Mouse (Mus musculus): ENCODE measurements at regions not wholly inside any gene's neighbourhood (a gene's known extent, or its start where the extent isn't known, plus 50 kb on each side); places are given as distances from the start of the nearest gene placed in this dataset.
"Not testable (repeated sequence)": the region's sequence is repeated elsewhere in the genome, so short reads cannot be mapped to it uniquely, and the experiment has no call there.

DNA sequence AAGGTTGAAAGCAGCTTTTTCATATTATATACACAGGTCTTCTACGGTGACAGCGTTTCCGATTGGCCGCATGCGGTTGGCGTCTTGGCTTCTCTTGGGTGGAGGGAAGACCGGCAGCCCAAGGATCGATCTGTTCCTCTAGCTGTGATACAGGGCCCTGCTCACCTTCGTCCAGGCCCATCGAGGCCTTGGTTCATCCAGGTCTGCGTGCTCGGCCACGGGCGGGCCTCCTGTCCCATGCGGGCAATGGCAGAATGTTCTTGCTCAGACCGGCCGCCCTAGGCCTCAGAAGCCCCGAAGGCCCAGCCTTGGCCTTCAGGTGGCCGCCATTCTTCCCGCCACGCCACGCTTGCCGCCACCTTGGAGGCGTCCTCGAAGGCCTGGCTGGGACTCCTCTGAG lies 194.4 kb upstream of the Ppp6c start:
- no peak for DNase-seq

DNA sequence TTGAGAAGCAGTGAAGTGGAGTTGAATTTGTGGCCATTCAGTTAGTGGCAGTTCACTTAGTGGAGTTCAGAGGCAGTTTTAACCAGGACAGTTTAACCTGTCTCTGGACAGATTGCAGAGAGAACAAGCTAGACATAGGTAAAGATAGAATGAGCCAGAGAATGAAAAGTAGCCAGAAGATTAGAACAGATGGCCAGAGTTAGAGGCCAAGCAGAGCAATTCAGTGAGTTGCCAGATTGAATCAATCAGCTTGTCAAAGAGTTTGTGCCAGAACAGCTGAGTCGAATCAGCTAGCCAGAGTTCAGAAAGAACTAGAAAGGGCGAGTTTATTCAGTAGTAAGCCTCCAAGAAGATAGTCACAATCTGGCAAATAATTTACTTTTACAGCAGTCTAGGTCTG lies 174.1 kb upstream of the Ppp6c start:
- no peak for DNase-seq

DNA sequence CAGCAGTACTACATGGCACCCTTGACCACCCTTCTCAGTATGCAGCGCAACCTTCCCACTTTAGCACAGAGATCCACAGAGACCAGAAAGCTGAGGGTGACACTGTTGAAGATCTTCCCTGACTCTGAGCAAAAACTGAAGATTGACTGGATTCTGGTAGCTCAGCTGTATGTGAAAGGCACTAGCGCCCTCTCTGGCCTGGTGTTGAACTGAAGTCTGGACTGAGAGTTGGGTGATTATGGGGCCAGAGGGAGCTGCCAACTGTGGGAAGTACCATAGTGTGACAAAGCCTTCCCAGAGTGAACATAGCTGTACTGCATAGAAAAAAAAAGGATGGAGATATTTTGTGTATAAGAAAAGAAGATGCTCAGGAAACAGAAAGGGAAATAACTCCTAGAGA lies 173.3 kb upstream of the Ppp6c start:
- DNase-seq: no peak

DNA sequence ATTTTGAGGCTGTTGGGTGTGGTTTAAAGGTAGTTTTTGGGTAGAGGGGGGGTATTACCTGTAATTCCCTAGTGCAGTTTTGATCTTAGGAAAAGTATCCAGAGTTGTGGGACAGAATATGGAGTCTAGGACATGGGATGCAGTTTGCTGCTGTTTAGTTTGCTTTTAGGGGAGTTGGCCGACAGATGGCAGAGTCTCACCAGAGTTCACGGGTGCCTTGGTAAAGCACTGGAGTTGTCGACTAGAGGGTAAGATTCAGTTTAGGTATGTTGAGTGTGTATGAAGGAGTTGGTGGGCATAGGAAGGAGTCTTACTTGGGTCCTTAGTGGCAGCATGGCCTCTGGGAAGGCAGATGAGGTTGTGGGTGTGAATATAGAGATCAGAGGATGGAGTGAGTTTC lies 168.4 kb upstream of the Ppp6c start:
- no peak for DNase-seq

DNA sequence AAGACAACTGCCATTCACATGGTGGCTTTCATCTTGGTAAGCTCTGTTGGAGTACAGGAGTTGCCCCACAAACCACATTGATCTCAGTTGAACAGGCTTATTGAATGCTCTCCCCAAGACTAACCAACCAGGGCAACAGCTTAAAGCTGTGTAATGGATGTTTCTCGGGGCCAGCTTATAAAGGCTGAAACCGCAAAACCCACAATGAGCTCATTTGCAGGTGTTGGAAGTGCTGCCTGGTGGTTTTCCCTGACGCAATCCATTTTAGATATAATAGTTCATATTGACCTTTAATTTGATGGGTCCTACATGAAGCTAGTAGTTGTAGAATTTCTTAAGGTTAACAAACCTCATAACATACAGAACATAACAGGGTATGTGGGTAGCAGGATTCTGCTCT lies 151.0 kb upstream of the Ppp6c start:
- DNase-seq: no peak

DNA sequence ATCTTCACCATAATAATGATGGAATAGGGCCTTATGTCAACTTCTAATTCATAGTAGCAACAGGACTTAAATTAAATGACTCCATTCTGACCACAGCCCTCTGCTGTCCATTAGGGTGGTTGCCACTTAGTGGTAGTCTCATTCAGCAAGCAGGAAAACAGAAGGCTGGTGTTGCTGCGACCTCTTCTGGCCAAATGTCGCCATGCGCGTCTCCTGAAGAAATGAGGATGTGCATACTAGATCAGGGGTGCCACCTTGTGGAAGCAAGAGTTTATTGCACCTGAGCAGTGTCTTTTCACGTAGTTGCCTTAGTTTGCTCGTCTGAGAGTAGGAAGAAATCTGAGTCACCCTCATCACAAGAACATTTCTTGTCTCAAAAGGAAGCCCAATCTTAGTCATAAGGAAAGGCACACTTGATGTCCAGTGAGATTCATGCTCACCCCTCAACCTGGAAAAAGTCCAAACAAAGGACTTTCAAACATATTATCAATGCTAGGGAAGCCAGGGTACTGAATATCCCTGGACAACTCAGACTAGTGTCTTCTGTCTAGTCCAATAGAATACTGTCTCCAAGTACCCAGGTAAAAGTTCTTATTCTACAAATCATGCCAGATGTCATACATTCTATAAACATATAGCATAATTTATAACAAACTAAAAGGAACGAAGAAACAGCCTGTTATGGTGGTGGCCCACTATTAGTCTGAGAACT lies 147.0 kb upstream of the Ppp6c start:
- DNase-seq: peak; percentile 94

DNA sequence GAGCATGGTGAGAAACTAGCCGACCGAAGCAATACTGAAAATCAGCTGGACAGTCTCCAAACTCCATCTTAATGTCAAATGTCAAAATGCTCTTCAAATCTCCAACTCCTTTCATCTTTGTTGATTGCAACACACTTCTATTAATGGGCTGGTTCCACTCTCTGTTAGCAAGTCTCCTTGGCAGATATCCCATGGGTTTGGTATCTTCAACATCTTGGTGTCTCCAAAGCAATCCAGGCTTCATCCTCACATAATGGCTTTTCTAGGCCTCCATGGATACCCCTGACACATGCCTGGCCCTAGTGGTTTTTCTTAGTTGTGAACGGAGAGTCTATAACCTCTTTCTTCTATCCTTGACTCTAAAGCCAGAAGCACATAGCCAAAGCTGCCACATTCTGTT lies 118.0 kb upstream of the Ppp6c start:
- no peak for DNase-seq

DNA sequence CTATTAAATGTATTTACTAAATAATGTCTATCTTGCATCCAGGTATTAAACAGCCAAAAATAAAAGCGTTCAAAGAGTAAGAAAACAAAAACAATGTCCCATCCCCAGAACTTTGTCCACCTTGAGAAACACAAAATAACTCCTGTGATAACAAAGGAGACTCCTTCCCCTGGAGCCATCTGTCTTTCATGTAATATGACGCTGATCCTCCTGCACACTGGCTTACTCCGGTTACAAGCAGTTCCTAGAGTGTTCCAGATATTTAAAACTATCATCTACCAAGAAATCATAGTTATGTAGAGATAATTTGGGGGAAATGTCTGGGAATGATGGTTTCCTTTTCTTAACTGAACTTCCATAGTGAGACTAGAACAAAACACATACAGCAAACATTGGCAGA lies 114.2 kb upstream of the Ppp6c start:
- DNase-seq: no peak

DNA sequence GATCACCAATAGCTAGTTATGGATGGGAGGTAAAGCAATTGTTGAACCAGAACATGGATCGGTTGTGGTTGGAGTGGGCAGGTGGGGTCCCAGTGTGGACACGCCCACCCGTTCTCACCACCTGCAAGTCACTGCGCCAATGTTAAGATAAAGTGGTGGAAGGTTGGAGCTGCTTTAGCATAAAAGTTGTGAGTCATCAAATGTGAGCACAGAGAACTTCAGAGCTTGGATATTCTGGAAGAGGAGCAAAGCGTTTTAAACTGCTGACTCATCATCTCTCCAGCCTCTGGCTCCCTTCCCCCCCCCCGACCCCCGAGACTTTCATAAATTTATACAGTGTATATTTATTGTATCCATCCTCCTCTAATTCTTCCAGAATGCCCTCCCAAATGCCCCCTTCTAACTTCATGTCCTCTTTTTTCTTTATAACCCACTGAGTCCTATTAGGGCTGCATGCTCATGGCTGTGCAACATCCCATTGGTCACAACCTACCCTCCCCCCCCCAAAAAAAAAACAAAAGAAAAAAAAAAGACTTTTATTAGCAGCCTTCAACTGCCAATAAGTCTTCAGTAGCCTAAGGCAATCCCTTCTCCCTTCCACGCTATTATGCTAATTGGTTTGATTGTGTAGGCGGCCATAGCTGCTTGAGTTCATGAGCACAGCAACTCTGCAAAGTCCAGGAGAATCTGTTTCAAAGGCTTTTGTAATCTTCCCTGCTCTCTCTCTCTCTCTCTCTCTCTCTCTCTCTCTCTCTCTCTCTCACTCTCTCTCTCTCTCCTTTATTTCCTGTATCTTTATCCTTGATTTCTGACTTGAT lies 112.8 kb upstream of the Ppp6c start:
- DNase-seq: no peak

DNA sequence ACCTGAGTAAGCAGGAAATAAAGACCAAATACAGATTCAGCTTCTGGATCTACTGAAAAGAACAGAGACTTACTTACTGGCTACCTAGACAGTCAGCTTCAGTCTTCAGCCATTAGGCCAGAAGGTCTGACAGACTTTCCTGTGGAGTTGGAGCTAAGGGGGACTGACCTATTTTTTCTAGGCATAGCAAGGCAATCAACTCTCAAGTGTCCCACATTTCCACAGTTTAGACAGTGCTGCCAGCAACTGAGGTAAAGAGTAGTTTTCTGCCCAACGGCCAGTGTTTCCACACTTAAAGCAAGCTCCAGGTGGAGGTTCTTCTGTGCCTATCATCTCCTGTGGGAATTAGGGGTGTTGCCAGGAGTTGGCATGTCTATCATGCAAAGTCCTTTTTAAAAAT lies 111.3 kb upstream of the Ppp6c start:
- DNase-seq: no peak

DNA sequence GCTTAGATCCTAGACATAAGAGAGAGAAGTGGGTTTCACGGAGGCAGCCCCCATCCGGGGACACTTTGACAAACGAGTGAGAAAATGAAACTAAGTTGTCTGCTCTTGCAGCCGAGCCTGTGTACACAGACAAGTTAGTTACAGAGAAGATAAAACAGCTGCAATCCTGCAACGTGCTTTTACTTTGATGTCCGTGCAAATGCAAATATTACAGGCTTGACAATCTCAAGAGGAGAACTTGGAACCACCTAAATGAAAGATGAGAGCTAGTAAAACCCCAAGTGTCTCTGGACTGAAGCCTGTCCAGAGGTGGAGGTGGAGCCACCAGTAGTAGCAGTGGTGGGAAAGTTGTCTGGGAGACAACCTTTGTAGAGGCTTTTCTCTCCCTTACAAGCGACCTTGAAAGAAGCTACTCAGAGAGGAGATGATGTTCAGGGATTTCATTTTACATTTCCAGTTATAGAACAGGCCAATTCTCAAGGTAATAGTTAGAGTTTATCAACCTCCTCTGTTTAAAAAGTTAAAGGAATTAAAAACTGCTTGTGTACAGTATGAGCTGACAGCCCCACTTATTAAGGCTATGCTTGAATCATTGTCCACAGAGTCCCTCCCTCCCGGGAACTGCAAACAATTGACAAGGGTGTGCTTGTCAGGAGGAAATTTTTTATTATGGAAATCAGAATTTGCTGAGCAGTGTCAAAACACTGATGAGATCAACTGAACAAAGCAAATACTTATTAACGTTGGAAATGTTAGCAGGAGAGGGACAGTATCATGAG lies 99.7 kb upstream of the Ppp6c start:
- peak; percentile 4 for DNase-seq

DNA sequence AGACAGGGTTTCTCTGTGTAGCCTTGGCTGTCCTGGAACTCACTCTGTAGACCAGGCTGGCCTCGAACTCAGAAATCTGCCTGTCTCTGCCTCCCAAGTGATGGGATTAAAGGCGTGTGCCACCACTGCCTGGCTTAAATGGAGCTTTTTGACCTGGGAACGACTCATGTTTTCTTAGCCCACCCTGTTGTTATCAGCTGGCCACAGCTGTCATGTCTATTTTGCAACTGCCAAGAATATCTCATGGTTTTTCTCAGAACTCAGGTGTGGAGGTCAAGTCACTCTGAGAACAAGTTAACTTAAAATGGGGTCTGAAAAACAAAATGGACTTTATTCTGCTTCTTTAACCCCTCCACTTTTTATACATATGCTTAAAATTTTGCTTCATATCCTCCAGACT lies 98.9 kb upstream of the Ppp6c start:
- not testable (repeated sequence) for DNase-seq

DNA sequence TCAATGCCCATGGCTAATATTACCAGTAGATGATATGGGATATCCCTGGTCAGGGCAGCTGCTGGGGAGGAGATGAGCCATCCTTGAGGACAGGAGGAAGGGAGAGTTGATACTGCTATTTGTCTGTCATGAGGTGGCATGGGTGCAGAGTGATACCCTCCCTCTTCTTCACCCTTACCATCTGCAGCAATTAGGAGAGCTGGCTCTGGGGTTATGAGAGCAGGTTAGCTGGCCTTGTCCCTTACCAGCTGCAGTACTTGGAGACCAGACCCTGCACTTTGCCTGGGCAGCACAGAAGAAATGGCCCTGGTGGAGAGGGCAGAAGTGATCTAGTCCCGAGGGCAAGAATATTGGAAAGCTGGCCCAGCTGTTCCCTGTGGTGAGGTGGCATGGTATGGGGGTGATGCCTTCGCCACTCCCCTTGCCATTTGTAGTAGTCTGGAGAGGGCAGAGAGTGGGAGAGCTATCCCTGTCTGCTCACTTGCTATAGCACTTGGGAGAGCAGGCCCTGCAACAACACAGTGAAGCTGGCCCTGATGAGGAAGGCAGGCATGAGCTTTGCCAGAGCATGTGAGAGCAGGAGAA lies 73.6 kb upstream of the Ppp6c start:
- no peak for DNase-seq

DNA sequence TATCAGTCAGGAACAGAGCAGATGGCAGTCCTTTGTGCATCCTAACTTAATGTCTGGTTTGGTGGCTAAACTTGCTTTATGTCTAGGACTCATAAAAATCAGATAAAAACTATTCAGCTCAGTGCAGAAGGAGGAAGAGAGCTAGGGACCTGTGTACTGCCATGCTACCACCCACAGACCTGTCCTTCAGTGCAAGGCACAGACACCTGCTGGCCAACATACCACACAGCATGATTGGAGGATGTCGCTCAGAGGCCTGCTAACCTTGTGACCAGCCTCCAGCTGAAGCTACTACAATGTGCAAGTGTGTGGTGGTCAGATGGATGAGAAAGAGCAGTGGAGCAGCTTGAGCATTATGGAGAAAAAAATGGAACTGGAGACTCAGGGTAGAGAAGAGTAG lies 73.0 kb upstream of the Ppp6c start:
- no peak for DNase-seq

DNA sequence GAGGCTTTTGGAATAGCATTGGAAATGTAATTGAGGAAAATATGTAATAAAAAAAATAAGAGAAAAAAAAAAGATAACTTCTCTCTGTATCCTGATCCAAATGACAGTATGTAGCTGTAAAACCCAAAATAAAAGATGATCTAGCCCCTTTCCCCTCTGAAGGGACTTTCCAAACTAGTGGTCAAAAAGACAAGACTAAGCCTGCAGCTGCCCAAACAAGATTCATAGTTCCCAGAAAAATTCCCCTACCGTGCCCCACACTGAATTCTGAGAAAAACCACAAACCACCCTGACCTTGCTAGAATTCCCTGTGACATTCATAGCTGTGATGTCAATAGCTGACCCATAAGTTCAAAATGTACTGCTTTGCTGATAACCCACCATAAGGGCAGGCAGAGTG lies 69.2 kb upstream of the Ppp6c start:
- no peak for DNase-seq

DNA sequence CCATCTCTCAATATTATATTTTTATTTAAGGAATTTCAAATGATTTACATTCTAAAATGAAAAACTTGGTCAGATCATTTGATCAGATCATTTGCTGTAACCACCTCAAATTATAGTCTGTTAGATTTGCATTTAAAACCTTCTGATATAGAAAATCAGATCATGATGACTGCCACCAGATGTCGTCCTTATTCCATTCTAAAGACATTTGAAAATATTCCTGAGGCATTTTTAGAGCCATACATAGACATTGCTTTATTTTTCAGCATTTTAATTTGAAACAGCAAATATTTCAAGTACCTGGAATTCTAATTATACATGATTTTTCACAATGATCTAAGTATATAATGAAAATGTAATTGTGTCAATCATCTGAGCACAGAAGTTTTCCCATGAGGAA lies 52.0 kb upstream of the Ppp6c start:
- DNase-seq: no peak
